Mouse (Mus musculus) mesoderm, embryonic 11.5 days (tissue): ENCODE measurements around the gene Id2.

Source experiments
- DNase-seq: peaks from one replicate; pipeline ENCODE4 v3.0.0-alpha.2; 2012; ENCODE audit warnings: low read depth, low spot score

Gene Id2

DNA sequence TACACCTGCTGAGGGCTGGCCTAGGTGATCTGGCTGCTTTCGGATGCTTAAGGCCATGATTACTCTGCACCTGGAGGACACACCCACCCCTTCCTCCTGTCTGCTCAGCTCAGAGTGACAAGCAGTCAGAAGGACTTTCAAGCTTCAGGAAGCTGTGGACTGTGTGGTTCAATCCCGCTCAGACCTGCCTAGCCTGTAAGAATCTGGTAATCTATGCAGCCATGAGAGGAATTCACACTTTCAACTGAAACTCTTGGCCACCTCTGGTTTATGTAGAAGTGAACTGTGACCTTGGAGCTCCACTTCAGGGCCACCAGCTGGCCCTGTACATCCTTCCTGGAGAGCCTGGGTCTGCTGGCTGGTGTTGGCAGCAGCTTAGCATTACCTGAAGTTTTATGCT lies 11.9 kb upstream of the Id2 start:
- no peak for DNase-seq

DNA sequence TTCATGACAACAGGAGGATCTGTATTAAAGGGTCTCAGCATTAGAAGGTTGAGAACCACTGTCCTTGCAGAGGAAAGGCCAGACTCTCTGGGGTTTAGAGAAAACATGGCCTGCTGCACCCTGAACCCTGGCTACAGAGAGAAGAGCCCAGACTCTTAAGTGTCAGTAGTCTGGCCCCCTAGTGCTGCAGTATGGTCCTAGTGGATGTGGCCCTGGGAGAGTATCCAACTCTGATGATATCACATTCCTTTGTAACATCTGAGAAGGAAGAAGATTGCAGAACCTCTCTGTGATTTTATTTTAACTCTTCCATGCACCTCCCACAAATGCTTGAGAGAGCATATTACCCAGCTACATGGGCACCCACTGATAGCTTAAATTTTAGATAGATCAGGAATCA lies 7.6 kb upstream of the Id2 start:
- DNase-seq = no peak

DNA sequence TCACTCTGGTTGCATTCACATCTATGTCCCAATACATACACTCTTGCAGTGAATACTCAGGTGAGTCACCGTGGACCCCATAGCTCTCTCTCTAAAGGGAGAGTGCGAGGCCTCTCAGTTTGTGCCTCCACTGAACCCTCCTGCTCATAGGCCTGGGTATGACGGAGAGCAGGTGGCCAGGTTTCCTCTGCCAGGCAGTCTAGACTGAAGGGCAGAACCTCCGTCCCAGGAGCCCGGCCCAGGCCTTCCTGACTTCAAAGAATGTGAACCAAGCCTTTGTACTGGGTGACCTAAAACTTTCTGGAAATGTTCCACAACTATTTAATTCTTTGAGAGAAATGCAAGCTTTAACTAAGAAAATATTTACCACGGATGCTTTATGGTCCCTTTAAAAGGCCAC lies 7.0 kb upstream of the Id2 start:
- no peak for DNase-seq

DNA sequence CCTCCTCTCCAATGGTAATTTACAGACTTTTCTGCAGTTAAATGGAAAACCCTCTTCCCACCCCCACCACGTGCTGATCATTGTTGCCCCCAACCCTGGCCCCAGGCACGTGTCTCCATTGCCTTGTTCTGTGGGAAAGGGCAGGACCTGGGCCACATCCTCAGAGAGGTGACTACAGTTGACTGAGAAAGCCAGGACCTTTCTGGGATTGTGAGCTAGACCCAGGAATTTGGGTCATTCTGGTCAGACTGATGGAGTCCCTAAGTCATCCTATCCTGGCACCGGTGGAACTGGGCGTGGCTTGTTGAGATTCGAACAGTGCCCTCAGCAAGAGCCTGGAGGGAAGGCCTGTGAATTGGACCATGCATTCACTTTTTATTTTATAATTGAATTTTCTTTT lies 4.4 kb upstream of the Id2 start:
- DNase-seq = no peak

DNA sequence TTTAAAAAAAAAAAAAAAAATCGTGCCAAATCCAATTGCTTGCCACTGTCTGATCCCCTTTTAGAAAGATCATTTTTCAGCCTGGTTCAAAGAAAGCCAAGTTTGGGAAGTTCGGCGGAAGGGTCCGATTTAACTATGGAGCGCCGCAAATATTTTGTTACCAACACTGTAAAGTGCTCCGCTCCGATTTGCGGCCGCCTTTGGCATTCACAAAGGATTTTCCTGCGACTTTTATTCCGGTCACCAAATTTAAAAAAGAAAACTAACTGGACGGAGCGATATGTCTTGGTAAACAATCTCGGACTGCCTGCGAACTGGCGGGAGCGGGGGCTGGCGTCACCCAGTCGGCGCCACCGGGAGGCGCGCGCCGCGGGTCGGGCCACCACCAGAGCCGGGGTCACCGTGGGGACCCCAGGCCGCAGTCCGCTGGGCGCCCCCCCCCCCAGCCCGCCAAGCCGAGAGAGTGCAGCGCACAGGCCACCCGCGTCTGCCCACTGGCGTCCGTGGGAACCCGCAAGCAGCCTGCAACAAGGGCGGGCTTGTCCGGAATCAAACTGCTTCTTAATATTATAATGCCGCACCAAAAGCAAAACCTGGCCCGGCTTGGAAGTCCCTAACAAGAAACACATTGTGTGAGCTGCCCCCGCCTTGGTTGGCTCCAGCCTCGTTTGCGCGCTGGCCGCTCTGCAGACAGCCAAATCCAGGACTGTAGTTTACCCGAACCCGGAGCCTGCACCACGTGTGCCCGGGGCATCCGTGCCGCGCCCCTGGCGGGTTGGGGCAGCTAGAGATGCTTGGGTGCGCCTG lies 3.7 kb upstream of the Id2 start:
- peak; percentile 80 for DNase-seq

DNA sequence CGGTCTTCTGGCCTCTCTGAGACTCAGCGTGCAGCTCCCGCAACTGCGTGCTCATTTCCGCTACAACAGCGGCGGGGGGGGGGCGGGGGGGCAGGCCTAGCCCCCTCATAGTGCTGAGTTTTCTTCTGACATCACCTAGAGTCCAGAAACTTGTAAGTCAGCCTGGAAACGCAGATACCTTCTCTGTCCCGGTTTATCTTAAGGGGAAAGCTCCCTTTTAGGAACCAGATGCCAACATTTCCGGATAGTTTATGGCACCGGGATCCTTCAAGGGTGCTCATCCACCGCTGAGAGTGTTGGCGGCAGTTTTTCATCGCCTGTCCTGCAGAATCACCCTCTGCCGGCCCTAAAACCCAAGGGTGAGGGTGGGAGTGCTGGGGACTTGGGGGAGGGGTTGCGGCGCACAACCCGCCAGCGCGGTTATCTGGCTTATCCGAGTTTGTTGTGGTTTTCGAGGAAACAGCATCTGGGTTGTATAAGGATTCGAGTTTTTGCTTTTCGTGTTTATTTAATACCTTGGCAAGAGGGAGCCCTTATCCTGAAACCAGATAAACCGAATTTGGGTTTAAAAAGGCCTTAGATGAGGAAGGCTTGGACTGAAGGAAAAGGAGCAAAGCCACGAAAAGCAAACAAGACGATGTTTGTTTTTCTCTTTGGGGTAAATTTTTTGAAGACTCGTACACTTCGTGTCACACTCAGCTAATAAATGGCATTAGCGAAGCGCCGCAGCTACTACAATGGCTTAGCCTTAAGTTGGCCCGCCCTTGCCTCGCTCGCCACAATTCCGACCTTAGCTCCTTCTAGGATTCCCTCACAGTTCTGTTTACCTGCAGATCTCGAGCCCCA lies 2.8 kb upstream of the Id2 start:
- DNase-seq = peak; percentile 61

DNA sequence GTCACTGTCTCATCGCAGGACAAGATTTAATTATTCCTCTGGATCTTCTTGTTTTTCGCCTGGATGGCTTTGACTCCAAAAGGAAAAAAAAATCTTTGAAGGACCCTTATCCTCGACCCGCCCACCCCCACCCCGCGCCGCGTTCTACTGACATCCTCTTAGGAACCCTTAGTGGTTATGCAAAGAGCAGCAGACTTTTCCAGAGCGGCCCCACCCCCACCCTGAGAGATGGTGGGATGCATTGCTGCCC lies 2.3 kb upstream of the Id2 start:
- peak; percentile 89 for DNase-seq

DNA sequence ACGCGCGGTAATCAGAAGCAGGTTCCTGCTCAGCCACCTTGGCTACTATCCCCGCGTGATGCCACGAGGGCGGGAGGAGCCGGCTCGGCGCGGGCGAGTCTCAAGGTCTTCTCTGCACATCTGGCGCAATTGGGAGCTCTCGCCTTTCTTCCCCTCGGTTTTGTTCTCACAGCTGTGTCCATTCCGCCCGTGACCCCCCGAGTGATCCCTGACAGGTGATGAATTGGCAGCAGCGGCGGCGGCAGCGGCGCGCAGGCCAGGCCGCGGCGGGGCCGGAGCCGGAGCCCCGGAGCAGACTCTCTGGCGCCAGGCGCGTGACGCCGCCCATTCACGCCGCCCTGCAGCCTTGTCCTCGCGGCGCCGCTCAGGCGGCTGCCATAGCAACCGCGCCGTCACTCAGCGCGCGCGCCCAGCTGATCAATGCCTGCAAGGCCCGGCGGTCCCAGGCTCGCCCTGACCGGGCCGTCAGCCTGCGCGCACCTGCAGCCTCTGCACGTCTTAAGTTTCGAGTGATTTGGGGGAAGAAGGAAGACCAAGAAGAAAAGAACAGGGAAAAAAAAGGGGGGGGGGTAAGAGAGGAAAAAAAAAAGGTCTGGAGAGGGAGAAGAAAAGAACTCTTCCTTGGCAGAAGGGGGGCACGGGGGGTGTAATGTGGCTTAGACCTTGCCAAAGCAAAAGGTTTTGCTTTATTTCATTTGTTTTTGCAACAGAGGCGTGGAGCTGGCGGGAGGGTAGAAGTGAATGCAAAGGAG lies 1.8 kb upstream of the Id2 start:
- peak; percentile 97 for DNase-seq

DNA sequence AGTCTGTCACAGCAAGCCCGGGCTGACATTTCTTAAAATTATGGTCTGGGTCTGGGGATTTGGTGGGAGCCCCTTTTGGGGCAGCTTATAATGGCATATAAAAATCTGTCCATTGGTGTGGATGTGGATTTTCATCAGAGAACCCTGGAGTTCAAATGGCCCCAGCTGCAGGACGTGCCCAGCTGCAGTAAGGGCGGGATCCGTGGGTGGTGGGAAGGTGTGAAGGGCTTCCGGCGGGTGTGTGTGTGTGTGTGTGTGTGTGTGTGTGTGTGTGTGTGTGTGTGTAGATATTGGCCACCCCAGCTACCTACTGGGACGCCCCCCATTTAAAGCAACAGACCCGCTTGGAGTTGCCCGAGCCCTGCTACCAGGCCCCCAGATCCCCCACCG lies 1.2 kb upstream of the Id2 start:
- DNase-seq = no peak

DNA sequence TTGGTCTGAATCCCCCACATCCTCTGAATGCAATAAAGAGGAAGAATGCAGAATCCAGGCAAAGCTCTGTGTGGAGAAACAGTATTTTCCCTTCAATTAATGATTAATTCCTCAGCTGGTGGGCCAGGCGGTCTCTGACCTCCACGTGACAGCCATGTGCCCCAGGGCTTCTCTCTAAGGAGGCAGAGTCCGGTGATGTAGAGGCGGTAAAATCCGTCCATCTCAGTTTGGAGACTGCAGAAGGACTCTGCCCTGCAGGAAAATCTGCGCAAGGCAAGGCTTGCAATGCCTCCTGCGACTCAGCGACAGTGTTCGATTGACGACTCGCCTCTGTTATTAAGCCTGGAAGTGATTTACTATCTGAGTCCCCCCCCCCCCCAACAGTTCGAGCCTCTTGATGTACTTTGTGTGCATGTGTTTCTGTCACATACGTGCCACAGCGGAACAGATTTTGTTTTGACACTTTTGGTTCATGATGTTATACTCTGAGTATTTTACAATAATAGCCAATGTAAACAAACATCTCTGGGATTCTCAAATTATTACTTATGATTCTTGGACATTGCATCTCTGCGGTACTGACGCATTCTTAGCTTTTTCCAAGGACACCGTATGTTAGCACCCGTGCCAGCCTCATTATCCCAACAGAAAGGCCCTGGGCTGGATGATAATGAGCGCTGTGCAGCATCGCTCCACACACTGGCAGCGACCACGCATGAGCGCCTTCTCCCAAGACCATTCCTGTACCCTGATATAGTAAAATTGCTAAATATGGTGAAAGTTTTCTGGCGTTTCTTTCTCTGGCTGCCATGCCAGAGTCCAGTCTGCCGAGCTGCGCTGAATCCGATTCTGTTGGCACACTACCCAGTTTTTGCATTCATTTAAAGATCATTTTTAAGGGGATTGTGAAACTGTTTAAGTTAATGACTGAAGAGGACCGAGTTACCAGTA lies 545 bp upstream of the Id2 start:
- peak; percentile 82 for DNase-seq

DNA sequence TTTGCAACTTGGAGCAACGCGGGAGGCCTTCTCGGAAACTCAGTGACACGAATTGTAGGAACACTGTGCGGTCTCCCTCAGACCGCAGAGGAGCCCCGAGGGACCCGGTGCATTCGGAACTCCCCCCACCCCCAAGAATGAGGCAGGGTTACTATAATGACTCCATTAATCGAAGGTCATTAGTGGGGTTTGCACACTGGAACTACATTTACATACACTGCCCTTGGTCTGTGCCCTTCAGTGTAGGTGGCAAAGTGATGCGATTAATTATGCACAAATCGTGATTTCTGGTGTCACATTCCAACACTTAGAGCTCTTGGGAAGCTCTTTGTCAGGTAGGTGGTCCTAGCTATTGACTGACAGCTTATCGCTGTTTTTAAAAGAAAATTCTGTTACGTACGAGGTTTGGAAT lies 294 bp downstream of the Id2 start:
- DNase-seq = peak; percentile 52

DNA sequence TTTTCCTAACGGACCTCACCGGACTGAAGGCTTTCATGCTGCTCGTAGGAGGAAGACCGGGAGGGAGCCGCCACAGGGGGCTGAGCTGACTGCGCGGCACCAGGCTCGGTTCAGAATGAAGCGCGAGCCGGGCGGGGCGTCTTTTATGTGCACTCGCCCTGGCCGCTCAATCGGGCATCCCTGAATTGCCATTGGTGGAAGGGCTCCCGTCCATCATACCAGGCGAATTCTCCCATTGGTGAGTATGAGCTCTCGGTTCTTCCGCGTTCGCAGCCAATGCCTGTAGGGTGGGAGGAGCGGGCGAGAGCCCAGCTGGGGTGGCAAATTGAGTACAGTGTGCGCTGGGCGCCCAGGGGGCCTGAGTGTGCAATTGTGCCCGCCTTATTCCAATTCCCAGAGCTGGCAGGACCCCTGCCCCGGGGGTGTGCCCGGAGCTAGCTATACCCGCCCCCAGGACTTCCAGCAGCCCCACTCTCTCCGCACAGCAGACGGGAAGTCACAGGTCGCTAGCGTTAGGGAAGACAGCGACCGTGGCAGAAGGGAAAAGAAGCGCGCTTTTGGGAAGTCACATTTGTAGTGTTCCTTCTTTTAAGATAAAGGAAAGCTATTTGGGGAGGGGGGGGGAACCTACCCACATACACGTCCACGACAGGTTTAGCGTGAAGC lies 833 bp downstream of the Id2 start:
- DNase-seq = peak; percentile 98

DNA sequence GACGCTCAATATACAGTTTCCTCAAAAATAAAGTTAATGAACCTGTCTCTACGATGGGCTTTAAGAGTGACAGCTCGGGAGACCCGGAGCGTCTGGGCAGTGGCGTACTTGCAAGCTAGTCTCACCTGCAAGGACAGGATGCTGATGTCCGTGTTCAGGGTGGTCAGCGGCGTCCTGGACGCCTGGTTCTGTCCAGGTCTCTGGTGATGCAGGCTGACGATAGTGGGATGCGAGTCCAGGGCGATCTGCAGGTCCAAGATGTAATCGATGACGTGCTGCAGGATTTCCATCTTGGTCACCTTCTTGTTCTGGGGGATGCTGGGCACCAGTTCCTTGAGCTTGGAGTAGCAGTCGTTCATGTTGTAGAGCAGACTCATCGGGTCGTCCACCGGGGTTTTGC lies 1.4 kb downstream of the Id2 start:
- DNase-seq = no peak

DNA sequence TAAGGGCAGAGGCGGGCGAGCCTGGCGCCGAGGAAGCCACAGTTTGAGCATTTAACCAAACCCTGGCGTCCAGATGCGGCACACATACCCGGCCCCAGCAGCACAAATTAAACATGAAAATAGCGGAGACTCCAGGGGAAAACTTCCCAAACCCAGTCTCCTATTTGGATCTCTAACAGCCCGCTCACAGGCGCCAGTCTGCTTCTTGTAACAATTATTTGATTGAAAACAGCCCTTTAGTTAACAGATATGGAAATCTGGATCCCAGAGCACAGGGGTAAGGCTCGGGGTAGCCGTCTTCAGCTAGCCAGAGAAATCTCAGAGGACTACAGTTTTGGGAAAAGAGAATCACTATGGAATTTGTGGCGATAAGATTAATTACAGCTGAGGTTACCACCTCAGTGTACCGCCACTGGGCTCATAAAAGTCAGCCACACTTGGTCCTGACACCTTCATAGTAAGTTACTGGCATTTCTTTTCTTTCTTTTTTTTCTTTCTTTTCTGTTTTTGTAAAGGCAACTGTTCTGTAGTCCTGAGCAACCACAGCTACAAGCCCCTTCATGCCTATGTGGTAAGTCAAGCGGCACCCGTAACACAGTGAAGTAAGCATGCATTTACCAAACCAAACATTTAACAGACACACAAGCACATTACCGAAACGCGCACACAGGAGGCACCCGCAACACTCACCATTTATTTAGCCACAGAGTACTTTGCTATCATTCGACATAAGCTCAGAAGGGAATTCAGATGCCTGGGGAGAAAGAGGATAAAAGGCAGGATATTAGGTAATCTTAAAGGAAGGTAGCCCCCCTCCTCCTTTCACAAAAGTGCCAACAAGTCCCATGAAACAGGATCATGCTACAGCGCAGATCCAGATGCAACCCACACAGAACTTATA lies 2.1 kb downstream of the Id2 start:
- DNase-seq = peak; percentile 23

DNA sequence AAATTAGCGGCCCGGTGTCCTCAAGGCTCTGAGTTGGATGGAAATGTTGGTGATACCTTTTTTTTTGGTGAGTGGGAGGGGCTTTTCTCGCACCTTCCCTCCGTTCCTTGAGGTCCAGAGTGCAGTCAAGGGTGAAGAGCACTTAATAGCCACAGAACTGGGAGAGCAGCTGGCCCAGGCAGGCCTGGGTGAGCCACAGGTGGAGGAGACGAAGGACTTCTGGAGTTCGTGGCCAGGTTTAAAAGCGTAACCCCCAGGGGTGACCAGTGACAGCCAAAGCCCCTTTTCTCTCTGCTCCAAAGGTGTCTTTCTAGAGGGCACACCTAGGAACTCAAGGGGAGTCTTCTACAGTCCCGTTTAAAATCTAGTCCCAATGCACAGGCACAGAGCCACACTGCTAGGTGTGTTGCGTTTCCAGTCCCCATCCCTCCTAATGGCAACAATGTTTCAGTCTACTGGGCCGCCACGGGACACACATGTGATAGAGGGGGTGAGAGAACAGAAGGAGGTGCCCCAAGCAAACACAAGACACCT lies 3.6 kb downstream of the Id2 start:
- peak; percentile 17 for DNase-seq

DNA sequence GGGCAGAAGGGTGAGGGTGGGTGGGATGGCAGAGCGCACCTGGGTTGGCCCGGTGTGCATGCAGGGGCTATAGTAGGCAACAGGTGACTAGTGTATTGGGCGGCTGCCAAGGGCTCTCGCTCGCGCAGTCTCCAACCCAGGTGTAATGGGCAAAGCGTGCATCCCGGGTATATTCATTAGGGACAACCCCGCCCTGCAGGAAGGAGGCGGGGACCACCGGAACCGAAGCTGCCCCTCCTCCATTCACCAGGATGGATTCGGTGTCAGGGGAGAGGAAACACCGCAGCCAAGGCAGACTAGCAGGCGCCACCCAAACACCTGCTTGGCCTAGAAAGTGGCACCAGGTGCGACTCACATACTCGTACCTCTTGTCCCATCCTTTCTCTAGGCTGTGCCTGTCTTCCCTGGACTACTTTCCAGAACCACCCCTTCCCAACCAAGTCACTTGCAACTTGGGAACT lies 4.2 kb downstream of the Id2 start:
- DNase-seq = peak; percentile 72

DNA sequence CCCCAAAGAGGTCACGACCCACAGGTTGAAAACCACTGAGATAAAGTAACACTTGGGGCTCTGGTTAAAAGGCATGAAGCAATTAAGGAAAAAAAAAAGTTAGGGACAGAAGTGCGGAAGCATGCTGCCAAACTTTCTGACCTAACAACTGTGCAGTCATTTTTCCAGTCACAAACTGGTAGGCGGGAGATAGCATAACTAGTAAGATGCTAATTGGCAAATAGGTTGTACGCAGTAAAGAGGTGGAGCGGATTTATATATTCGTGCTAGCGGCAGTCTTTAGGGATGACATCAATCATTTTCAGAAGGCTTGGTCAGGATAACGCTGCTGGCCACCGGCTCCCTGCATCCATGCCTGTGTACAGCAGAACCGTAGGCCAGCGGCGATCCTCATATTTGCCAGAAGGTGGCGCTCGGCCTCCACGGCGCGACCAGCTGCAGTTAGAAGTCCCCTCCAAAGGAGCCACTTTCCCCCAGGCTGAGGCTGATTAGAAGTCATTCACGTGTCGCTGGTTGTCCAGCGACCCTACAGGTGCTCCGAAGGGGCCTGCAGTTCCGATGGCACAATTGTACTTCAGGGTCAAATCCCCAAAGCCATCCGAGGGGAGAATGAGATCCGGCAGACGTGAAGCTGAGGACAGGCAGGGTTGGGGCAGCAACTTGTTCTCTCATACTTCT lies 4.8 kb downstream of the Id2 start:
- peak; percentile 93 for DNase-seq

DNA sequence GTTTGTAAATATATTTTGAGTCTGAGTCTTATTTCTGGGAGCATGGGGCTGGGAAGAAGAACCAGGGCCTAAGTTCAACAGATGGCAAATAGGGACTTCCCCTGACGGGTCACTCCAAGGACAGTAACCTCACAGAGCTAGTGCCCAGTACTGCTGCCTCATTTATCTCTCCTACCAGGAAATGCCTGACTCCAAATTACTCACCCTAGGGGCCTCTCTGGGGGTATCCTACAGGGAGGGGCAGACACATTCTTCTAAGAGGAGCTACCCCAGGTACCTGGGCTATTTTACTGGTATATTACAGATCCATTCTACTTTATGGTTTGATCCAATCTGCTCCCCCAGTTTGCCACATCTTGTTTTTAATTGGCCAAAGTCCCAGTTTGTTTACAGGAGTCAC lies 7.5 kb downstream of the Id2 start:
- no peak for DNase-seq

DNA sequence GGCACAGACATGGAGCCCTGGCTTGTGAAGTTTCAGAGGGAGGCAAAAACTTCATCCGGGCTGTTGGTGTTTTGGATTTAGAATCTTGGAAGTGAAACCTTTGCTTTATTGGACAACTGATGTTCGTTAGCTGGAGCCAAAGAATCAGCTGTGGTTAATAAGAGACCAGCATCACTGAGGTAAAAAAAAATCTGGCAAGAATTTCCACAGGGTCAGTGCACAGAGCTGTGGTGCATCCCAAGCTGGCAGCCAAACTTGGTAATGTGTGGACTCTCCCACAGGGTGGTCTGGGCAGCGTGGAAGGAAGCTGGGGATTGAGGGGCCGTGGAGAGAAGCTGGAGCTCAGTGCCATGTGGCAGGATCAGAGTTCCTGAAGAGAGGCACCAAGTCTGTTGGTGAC lies 10.0 kb downstream of the Id2 start:
- no peak for DNase-seq
